Mouse (Mus musculus) forebrain, embryonic 10.5 days (tissue): ENCODE measurements around the gene Ensa. TPM values are rescaled to one million over a fixed set of nuclear protein-coding genes. Genes with fewer than 3 reads are reported as not detected.

ENCODE experiments used
- DNase-seq: peaks from one replicate; pipeline ENCODE4 v3.0.0-alpha.2; 2017; ENCODE audit warnings: low spot score; ENCODE audit errors: extremely low spot score
- H3K27ac ChIP-seq: fragments of 300-500 bp; sonication (generic); 2 replicates; pipeline ENCODE4 v1.5.1; 2016; ENCODE audit warnings: mild to moderate bottlenecking
- H3K27me3 ChIP-seq: fragments of 300-500 bp; sonication (generic); 2 replicates; pipeline ENCODE4 v1.6.1; 2016; ENCODE audit warnings: mild to moderate bottlenecking; ENCODE audit not compliant: poor library complexity, severe bottlenecking
- H3K36me3 ChIP-seq: fragments of 300-500 bp; sonication (generic); replicated peaks from 2 replicates; pipeline ENCODE4 v1.6.1; 2016; ENCODE audit warnings: mild to moderate bottlenecking, moderate library complexity
- H3K4me1 ChIP-seq: fragments of 300-500 bp; sonication (generic); 2 replicates; pipeline ENCODE4 v1.6.1; 2016
- H3K4me3 ChIP-seq: fragments of 300-500 bp; sonication (generic); 2 replicates; pipeline ENCODE4 v1.5.1; 2016; ENCODE audit warnings: mild to moderate bottlenecking, moderate library complexity
- H3K9me3 ChIP-seq: fragments of 300-500 bp; sonication (generic); 2 replicates; pipeline ENCODE4 v1.6.1; 2016; ENCODE audit warnings: mild to moderate bottlenecking, moderate library complexity
- WGBS: fragments of 180-500 bp; shearing (Covaris S2); methylation state at CpG from one replicate; pipeline ENCODE4 v1.1.7; 2016; 5-methylcytosine and 5-hydroxymethylcytosine counted together
- polyA plus RNA-seq: library from polyadenylated mRNA; unstranded; fragments of >200 nt; fragmentation: Nextera tagmentation; extraction: Ambion mirVana; gene quantifications from 2 replicates; pipeline ENCODE4 v1.2.1, GENCODE M21; 2016

Ensa gene
- polyA plus RNA-seq, 1 experiment from 2014 or later, result 85.8 TPM

- Histone ChIP-seq H3K4me3 (peak overlapping the region; percentile 99), H3K27me3 (no peaks in the 10 kb centered on the region), H3K9me3 (no peaks in the 10 kb centered on the region), H3K4me1 (peaks cover 45% of the 10 kb centered on the region), H3K36me3 (peaks cover 43% of the 10 kb centered on the region), H3K27ac (peak overlapping the region; percentile 100)
- under 1% methylated on average over 97 of the region's 113 CpGs for WGBS
- DNase-seq, result peak; percentile 84
Measured at GRCm38 (mm10) chr3:95658868-95659712, 34.3 kb downstream of the Ensa start.

DNA sequence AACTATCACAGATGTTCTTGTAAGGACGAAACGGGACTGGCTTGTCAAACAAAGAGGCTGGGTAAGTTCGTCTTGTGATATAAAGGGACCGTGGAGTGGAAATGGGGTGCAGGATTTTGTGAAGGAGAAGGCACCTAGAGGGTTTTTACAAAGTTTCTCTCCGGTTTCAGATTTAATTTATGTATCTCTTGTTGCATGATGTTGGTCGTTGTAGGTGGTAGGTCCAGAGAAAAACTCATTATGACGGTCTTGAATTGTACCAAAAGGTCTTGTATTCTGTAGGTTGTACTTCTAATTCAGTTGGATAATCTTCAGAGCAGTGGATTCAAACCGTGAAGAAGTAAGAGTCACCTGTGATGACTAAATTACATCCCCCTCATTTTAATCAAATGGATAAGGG, 35.2 kb downstream of the Ensa start:
- Histone ChIP-seq H3K4me3 (peak overlapping the region; percentile 99), H3K4me1 (peaks cover 54% of the 10 kb centered on the region), H3K27ac (peak overlapping the region; percentile 100), H3K36me3 (peaks cover 51% of the 10 kb centered on the region), H3K9me3 (no peaks in the 10 kb centered on the region), H3K27me3 (no peaks in the 10 kb centered on the region)
- 6% methylated on average over 8 of the region's 8 CpGs for WGBS
- no peak for DNase-seq

DNA sequence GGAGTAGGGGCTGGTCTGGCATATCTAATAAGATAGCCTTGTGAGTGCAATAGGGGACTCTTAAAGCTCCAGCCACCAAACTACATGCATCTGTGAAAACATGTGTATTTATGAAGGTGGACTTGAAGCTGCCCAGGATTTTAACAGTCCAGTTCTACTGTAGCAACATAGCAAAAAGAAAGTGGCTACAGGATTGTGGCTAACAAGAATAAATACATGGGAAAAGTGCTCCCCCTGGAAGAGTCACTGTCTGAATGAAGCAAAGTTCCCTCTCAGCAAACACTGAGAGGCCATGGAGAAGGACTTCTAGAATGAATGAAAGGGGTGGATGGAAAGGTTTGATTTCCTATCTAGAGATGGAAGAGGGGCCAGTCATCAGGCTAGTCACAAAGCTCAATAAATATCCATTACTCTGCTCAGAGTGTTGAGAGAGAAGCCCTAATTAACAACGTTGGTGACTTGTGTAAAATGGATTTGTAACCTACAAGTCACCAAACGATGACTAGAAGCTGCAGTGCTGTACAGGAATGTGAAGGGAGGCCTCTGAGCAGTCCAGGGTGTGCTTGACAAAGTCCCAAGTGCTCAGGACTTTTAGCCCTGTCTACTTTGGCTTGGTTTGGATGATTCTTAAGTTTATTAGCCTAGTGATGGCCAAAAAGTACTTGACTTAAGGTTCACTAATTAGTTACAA, 36.1 kb downstream of the Ensa start:
- Histone ChIP-seq H3K36me3 (peaks cover 59% of the 10 kb centered on the region), H3K4me1 (peaks cover 61% of the 10 kb centered on the region)
- DNase-seq, result no peak

DNA sequence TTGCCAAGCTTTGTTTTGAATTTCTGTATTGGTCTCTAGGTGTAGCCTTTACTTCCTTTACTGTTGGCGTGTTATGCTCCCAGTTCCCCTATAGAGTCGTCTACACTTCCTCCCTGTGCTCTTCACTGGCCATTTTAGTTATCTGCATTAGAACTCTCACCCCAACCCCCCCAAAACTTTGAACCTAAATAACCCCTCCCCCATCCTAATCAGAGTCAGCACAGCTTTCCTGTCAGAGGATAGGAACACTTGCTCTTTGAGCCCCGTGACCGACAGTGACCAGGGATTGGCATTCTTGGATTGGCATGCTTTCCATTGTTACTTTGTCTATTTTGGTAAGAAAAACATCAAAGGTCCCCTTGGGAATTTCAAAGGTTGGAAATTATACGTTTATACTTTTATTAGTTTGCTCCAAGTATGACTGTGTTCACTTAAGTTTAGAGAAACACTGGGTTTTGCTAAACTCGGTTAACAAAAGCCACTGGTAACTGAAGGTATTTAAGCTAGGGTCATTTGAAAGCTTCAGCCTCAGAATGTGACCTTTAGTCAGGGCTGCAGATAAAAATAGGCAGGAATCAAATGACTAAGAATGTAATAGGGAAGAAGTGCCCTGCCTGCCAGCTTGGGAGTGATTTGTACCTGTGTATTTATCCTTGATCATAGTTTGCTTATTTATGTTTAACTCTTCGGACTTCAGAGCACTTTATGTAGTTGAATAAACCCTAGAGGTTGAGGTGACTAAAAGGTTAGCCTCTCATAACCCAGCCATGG, 37.3 kb downstream of the Ensa start:
- Histone ChIP-seq H3K4me3 (peak overlapping the region; percentile 99; the same call in 1 of the 2 replicates), H3K27me3 (no peaks in the 10 kb centered on the region), H3K4me1 (peaks cover 72% of the 10 kb centered on the region), H3K9me3 (no peaks in the 10 kb centered on the region), H3K27ac (no peak overlapping the region), H3K36me3 (peaks cover 67% of the 10 kb centered on the region)
- no peak for DNase-seq
- WGBS, result 69% methylated on average over 7 of the region's 7 CpGs

More for the DNA sequence above, 36.1 kb downstream of the Ensa start:
- peak overlapping the region; percentile 99 for H3K4me3 ChIP-seq
- H3K27me3 ChIP-seq, result no peaks in the 10 kb centered on the region
- H3K9me3 ChIP-seq, result no peaks in the 10 kb centered on the region
- WGBS, result 73% methylated on average over 2 of the region's 2 CpGs
- H3K27ac ChIP-seq, result peak overlapping the region; percentile 100; the same call in 1 of the 2 replicates

DNA sequence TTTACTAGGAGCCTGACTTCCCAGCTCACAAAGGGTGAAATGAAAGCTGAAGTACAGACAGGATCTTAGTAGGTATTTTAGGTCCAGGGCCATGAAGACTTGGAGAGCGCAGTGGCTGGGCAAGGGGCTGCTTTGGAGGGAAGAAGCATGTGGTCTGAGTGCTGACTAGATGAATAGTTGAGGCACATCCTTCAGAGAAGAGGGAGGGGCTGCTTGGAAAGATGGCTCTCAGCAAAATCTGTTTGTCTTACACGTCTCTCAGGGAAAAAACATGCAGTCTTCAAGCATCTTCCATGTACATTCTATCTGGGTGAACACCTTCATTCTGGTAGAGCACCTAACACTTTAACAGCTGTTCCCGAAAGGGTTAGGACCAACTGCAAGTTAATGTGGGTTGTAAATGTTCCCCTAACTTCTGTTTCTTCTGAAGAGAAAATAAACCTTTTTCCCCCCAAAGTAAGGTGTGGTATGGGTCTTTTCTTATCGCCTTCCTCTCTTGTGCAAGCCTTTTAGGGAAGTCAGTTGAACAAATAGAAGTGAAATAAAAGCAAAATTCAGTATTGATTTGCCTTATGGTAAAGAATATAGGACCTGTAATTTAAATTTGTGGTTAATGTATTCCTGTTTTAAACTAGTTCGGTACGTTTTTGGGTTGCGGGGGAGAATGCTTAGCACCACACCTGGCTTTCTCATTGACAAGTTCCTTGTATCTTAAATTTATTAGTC, 38.1 kb downstream of the Ensa start:
- Histone ChIP-seq H3K4me1 (peaks cover 75% of the 10 kb centered on the region), H3K36me3 (peaks cover 69% of the 10 kb centered on the region), H3K27ac (no peak overlapping the region), H3K9me3 (no peaks in the 10 kb centered on the region), H3K4me3 (peak overlapping the region; percentile 23; the same call in 1 of the 2 replicates), H3K27me3 (no peaks in the 10 kb centered on the region)
- WGBS, result 88% methylated on average over 7 of the region's 7 CpGs
- no peak for DNase-seq

DNA sequence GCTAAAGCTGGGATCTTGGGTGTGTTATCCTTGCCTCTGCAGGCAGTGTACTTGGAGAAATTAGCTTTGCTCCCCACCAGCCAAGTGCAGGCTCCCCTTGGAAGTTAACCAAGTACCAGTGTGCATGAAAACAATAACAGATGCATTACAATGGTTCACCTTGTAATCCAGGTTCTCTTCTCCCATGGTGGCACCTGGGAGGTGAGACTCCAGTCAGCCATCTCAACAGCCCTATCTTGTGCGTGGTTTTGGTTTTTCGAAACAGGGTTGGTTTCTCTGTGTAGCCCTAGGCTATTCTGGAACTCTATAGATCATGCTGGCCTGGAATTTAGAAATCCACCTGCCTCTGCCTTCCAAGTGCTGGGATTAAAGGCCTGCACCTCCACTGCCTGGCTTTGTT, 38.7 kb downstream of the Ensa start:
- peaks cover 75% of the 10 kb centered on the region for H3K36me3 ChIP-seq
- 80% methylated on average over 2 of the region's 2 CpGs for WGBS
- no peak for DNase-seq

DNA sequence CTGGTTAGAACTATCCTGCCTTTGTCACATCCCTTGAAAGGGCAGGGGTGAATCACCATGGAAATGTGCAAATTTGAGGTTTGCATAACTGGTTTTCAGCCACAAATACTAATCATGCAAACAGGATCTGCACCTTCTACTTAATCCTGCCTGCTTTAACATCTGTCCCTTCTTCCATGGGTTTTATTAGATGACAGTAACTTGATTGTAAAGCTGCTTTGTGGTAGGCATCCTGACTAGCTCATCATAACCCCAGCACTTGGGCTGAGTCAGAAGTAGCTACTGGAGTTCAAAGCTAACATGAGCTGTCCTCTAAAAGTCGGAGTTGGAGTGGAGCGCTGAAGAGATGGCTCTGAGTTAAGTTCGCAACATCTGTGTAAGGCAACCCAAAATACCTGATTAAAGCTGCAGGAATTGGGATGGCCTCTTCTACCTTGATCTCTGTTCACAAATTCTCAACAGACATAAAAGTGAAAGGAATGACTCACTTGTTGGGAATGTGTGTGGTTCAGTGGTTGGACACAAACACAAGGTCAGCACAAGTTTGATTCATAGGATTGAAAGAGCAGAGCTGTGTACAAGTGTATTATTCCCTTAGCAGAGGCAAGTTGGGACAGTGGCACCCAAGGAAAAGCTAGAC, 39.3 kb downstream of the Ensa start:
- peaks cover 83% of the 10 kb centered on the region for H3K4me1 ChIP-seq
- H3K36me3 ChIP-seq, result peaks cover 81% of the 10 kb centered on the region
- no peak overlapping the region for H3K27ac ChIP-seq
- peaks cover 2% of the 10 kb centered on the region; the same call in 1 of the 2 replicates for H3K9me3 ChIP-seq
- DNase-seq, result no peak
- no peaks in the 10 kb centered on the region for H3K27me3 ChIP-seq
- WGBS, result 96% methylated on average over 3 of the region's 3 CpGs
- no peak overlapping the region for H3K4me3 ChIP-seq

More for the DNA sequence above, 38.7 kb downstream of the Ensa start:
- Histone ChIP-seq H3K27ac (no peak overlapping the region), H3K27me3 (no peaks in the 10 kb centered on the region), H3K4me1 (peaks cover 80% of the 10 kb centered on the region), H3K4me3 (no peak overlapping the region), H3K9me3 (no peaks in the 10 kb centered on the region)

- WGBS, result 90% methylated on average over 4 of the region's 4 CpGs
Measured at GRCm38 (mm10) chr3:95664940-95665352, 40.2 kb downstream of the Ensa start.

GRCm38 (mm10) chr3:95666124-95666844, 41.5 kb downstream of the Ensa start:
- no peaks in the 10 kb centered on the region for H3K27me3 ChIP-seq
- 65% methylated on average over 6 of the region's 6 CpGs for WGBS
- DNase-seq, result no peak
- peaks cover 85% of the 10 kb centered on the region for H3K36me3 ChIP-seq
- peaks cover 5% of the 10 kb centered on the region; the same call in 1 of the 2 replicates for H3K9me3 ChIP-seq
- H3K4me1 ChIP-seq, result peaks cover 70% of the 10 kb centered on the region
- no peak overlapping the region for H3K4me3 ChIP-seq
- H3K27ac ChIP-seq, result no peak overlapping the region

More at GRCm38 (mm10) chr3:95664940-95665352, 40.2 kb downstream of the Ensa start:
- H3K9me3 ChIP-seq, result peaks cover 5% of the 10 kb centered on the region; the same call in 1 of the 2 replicates
- peaks cover 88% of the 10 kb centered on the region for H3K36me3 ChIP-seq
- no peak for DNase-seq
- H3K27ac ChIP-seq, result no peak overlapping the region
- no peaks in the 10 kb centered on the region for H3K27me3 ChIP-seq
- H3K4me1 ChIP-seq, result peaks cover 83% of the 10 kb centered on the region
- H3K4me3 ChIP-seq, result no peak overlapping the region

DNA sequence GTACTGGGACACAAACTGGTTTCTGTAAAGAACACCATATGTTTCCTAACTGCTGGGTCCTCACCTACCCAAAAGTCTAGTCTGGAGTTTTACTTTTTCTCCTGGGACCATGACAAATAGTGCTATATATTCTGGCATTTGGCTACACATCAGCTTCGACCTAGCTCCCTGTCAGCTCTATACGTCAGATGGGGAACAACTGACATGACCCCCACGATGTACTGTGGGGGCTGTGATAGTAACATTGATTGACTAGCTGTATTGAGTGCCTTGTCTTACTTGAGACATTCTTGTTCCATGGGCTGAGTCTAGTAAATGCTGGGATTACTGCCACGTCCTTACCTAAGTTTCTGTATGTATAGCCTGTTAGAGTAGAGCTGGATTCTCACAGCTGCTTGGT, 42.7 kb downstream of the Ensa start:
- 78% methylated on average over 4 of the region's 4 CpGs for WGBS
- Histone ChIP-seq H3K27ac (peak overlapping the region; percentile 72), H3K27me3 (no peaks in the 10 kb centered on the region), H3K4me1 (peaks cover 62% of the 10 kb centered on the region), H3K9me3 (peaks cover 5% of the 10 kb centered on the region; the same call in 1 of the 2 replicates), H3K36me3 (peaks cover 77% of the 10 kb centered on the region), H3K4me3 (no peak overlapping the region)
- DNase-seq, result no peak

DNA sequence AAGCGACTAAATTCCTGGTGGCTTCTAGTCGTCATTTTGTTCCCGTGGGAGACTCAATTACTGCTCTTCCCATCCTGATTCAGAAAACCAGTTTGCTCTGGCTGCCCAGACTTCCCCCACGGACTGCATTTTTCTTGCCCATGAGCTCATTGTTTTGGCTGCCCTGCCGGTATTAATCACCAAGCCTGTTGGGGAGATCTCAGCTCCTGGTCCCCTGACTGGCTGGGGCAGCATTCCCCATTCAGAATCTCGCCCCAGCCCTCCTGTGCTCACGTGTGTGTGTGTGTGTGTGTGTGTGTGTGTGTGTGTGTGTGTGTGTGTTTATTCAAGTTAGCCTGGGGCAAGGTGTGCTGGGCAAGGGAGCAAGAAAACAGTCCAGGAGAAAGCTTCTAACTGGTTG, 43.2 kb downstream of the Ensa start:
- no peak for DNase-seq
- Histone ChIP-seq H3K4me3 (no peak overlapping the region; the same call in 1 of the 2 replicates), H3K27me3 (no peaks in the 10 kb centered on the region), H3K36me3 (peaks cover 75% of the 10 kb centered on the region), H3K4me1 (peaks cover 62% of the 10 kb centered on the region), H3K9me3 (peaks cover 5% of the 10 kb centered on the region; the same call in 1 of the 2 replicates), H3K27ac (peak overlapping the region; percentile 72)
- 51% methylated on average over 7 of the region's 7 CpGs for WGBS
